Mouse (Mus musculus): ENCODE measurements at regions not wholly inside any gene's neighbourhood (a gene's known extent, or its start where the extent isn't known, plus 50 kb on each side); places are given as distances from the start of the nearest gene placed in this dataset.

DNA sequence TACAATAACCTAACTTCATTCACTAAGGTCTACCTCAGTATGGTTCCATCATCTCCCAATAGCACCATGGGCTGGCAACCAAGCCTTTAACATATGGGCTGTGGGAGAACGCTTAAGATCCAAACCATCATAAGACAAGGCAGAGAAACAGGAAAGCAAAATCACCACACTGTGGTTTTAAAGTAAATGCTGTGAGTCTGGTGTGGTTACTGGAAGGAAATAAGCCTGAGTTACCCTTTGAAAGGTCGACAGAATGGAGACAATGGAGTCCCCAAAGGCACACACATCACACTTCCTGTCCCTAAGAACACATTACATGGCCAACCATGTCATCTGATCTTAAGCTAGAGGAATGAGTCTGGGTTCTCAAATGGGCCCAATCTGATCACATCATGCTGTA is 405.8 kb upstream of the Gm6657 start:
- TF ChIP-seq POLR2A (IDR thresholded peaks at IDR 0.05; ENCODE audit: low read depth, low read length): no peak
- no peak for TF ChIP-seq CTCF (conservative IDR thresholded peaks at IDR 0.05; ENCODE audit: insufficient read depth, insufficient read length, low read depth, low read length)
